19 mouse cellular contexts compared by ENCODE assay signal in genomic region chr12:100640726-100641125, GRCm38 (mm10).
DNase-seq lines count a peak whose midpoint lies in the region; ATAC-seq and TF ChIP-seq lines count a peak whose summit lies in the region.
"Had no signal": no experiment of that assay in that cellular context is flagged by ENCODE, and none has a peak within 500 bp of the region (broad histone marks: within the 10 kb centered on the region; RNA-seq: fewer than 3 reads in every experiment).

No protein-coding gene starts in this region.

- no peak for ATAC-seq in embryonic facial prominence, embryonic 11.5 days (replicated peaks; ENCODE audit: insufficient number of reproducible peaks, low FRiP score, low TSS enrichment, low read depth)
- 0 out of 2 replicates have a peak, but pooled peaks have one; percentile 42 for ATAC-seq in limb, embryonic 11.5 days (ENCODE audit: insufficient number of reproducible peaks, low FRiP score, low TSS enrichment, low read depth)
- ATAC-seq in CD4-positive, CD25-positive, alpha-beta regulatory T cell, adult 4 months: no peak
- ATAC-seq: forebrain, embryonic 14.5 days; inflammation-experienced regulatory T-cells, adult 6 months; intestine, postnatal 0 days had no signal

- no peak overlapping the region for H3K4me3 ChIP-seq in embryonic facial prominence, embryonic 11.5 days (ENCODE audit: low read depth, low read length)
- no peak overlapping the region for H3K4me3 ChIP-seq in limb, embryonic 11.5 days (ENCODE audit: low read depth, low read length)
- H3K4me3 ChIP-seq in kidney, adult 2 months (ENCODE audit: insufficient read depth, low read depth, low read length): no peak overlapping the region
- H3K4me3 ChIP-seq: embryonic facial prominence, embryonic 13.5 days; heart, embryonic 13.5 days; hindbrain, embryonic 15.5 days had no signal

- H3K9me3 ChIP-seq in embryonic facial prominence, embryonic 11.5 days (replicated peaks; ENCODE audit: control insufficient read depth, low read length): no peaks in the 10 kb centered on the region
- H3K9me3 ChIP-seq in limb, embryonic 11.5 days (ENCODE audit: control insufficient read depth, low read length): no peaks in the 10 kb centered on the region
- H3K9me3 ChIP-seq: embryonic facial prominence, embryonic 13.5 days; heart, embryonic 13.5 days; hindbrain, embryonic 15.5 days had no signal

- no peak overlapping the region for H3K9ac ChIP-seq in embryonic facial prominence, embryonic 11.5 days (replicated peaks; ENCODE audit: low read length)
- H3K9ac ChIP-seq in limb, embryonic 11.5 days (ENCODE audit: low read length): no peak overlapping the region
- H3K9ac ChIP-seq: embryonic facial prominence, embryonic 13.5 days; heart, embryonic 13.5 days; hindbrain, embryonic 15.5 days had no signal

- intact Hi-C loops in gastrocnemius, postnatal 14 days (cut with DNase I; ENCODE audit: low total_unique reads): no loop called here

- H3K4me2 ChIP-seq in embryonic facial prominence, embryonic 11.5 days (ENCODE audit: low read depth, low read length): no peak overlapping the region
- no peak overlapping the region for H3K4me2 ChIP-seq in limb, embryonic 11.5 days (ENCODE audit: low read depth, severe bottlenecking)
- H3K4me2 ChIP-seq: embryonic facial prominence, embryonic 13.5 days; hindbrain, embryonic 15.5 days had no signal

- no peaks in the 10 kb centered on the region for H3K27me3 ChIP-seq in embryonic facial prominence, embryonic 11.5 days (ENCODE audit: control insufficient read depth, insufficient read depth, low read length)
- no peaks in the 10 kb centered on the region for H3K27me3 ChIP-seq in limb, embryonic 11.5 days (ENCODE audit: control insufficient read depth, insufficient read depth, low read length)
- H3K27me3 ChIP-seq in kidney, adult 2 months (replicated peaks; ENCODE audit: control insufficient read depth, insufficient read depth, low read length): no peaks in the 10 kb centered on the region
- H3K27me3 ChIP-seq: embryonic facial prominence, embryonic 13.5 days; heart, embryonic 13.5 days; hindbrain, embryonic 15.5 days had no signal

- TF ChIP-seq POLR2A in kidney, adult 2 months (IDR thresholded peaks at IDR 0.05; ENCODE audit: low read depth, low read length): no peak

- WGBS in embryonic facial prominence, embryonic 11.5 days: 47% methylated on average over 3 of the region's 3 CpGs
- 4% methylated on average over 3 of the region's 3 CpGs for WGBS in limb, embryonic 11.5 days
- 80% methylated on average over 3 of the region's 3 CpGs for WGBS in kidney, adult 2 months

- H3K36me3 ChIP-seq in embryonic facial prominence, embryonic 11.5 days (replicated peaks; ENCODE audit: control insufficient read depth, insufficient read depth, low read depth, low read length): no peaks in the 10 kb centered on the region
- H3K36me3 ChIP-seq in limb, embryonic 11.5 days (ENCODE audit: control insufficient read depth, insufficient read depth, low read length): no peaks in the 10 kb centered on the region
- no peaks in the 10 kb centered on the region for H3K36me3 ChIP-seq in kidney, adult 2 months (ENCODE audit: control insufficient read depth, insufficient read depth, low read length)
- H3K36me3 ChIP-seq: embryonic facial prominence, embryonic 13.5 days; hindbrain, embryonic 15.5 days had no signal

- DNase-seq in embryo, embryonic 10 days (ENCODE audit: low spot score): peak; percentile 64
- peak; percentile 71 for DNase-seq in embryo, embryonic 11 days
- DNase-seq in embryonic facial prominence, embryonic 11.5 days (ENCODE audit: low spot score): peak; percentile 85
- DNase-seq in limb, embryonic 11.5 days (ENCODE audit: low spot score): no peak
- DNase-seq in kidney, adult 2 months: no peak
- no peak for DNase-seq in gastrocnemius, postnatal 14 days
- DNase-seq: adrenal gland, adult 2 months; adrenal gland, postnatal 25 days; cerebellum, adult 18-20 months; cerebellum, postnatal 10 days; gastrocnemius, postnatal 10 days; heart, postnatal 36 days had no signal

- TF ChIP-seq CTCF in kidney, adult 2 months (conservative IDR thresholded peaks at IDR 0.05; ENCODE audit: insufficient read depth, insufficient read length, low read depth, low read length): no peak

- H3K27ac ChIP-seq in embryonic facial prominence, embryonic 11.5 days (replicated peaks; ENCODE audit: low read depth, low read length): no peak overlapping the region
- H3K27ac ChIP-seq in limb, embryonic 11.5 days (replicated peaks; ENCODE audit: low read depth, low read length): no peak overlapping the region
- no peak overlapping the region for H3K27ac ChIP-seq in kidney, adult 2 months (ENCODE audit: insufficient read depth, low read depth, low read length)
- H3K27ac ChIP-seq: embryonic facial prominence, embryonic 13.5 days; heart, embryonic 13.5 days; hindbrain, embryonic 15.5 days had no signal

- H3K4me1 ChIP-seq in embryonic facial prominence, embryonic 11.5 days (ENCODE audit: control insufficient read depth, insufficient read depth, low read length): no peaks in the 10 kb centered on the region
- H3K4me1 ChIP-seq in limb, embryonic 11.5 days (ENCODE audit: control insufficient read depth, insufficient read depth, low read length): no peaks in the 10 kb centered on the region
- H3K4me1 ChIP-seq in kidney, adult 2 months (ENCODE audit: control insufficient read depth, insufficient read depth, low read length): no peaks in the 10 kb centered on the region
- H3K4me1 ChIP-seq: hindbrain, embryonic 15.5 days had no signal

Comparison
In these comparisons a context has a peak if more than half of its experiments do, and no peak if none do; other contexts are left out.
1. DNase-seq: peak in embryo, embryonic 10 days (single experiment), embryo, embryonic 11 days (single experiment) and embryonic facial prominence, embryonic 11.5 days (single experiment); none in limb, embryonic 11.5 days (single experiment), kidney, adult 2 months (single experiment) and gastrocnemius, postnatal 14 days (single experiment).